Mouse (Mus musculus): ENCODE data around the gene Ddias. TPM values are rescaled to one million over a fixed set of nuclear protein-coding genes. Genes with fewer than 3 reads are reported as not detected.
A peak's percentile ranks its signal among the peaks of the same experiment; 100 is the strongest.
"Not testable (repeated sequence)": the region's sequence is repeated elsewhere in the genome, so short reads cannot be mapped to it uniquely, and the experiment has no call there.

Gene Ddias
- polyA plus RNA-seq (2012; rRNA removed) = 0.20 and 0.21 TPM in 2 replicates

DNA sequence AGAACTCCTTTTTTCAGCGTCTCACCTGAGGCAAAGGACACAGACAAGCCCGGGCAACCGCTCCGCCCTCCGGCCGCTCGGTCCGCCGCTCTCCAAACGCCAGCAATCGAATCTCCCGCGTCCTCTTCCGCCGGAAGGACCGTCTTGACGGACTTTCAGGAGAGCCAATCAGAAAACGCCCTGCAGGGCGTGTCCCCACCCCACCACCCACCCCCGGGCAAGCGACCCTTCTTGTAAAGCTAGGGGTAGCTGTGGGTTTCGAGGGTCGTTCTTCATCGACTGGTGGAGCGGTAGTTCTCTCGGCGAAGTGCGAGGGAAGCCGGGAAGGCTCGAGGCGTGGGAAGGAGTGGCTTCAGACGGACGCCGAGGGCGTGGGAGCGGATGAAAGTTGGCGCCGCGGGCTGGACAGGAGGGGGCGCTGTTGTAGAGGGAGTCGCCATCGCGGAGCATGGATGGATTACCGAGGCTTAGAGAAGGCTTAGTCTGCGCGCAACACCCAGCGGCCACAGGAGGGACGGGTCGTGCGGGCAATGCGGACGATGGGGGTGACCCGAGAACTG, at the start of gene Ddias, which contains the start of gene Prcp:
TSS of gene Ddias (minus strand) at position 132 of the 560 bp plus-strand sequence.
TSS of gene Prcp (plus strand) at position 355 of the 560 bp plus-strand sequence.
- peak; percentile 92 to 96 for DNase-seq
- peak within 1 kb of the TSS; percentile 90 for H3K4me3 ChIP-seq (replicated peaks; ENCODE audit: insufficient read depth, low read depth, low read length)
- H3K27ac ChIP-seq (ENCODE audit: insufficient read depth, low read length) = peak within 1 kb of the TSS; percentile 96
- no peaks in the 10 kb centered on the region; the same call in 1 of the 2 replicates for H3K4me1 ChIP-seq (ENCODE audit: control insufficient read depth, insufficient read depth, low read length)
- TF ChIP-seq POLR2A (IDR thresholded peaks at IDR 0.05; ENCODE audit: borderline replicate concordance, insufficient read depth, low read length) (peak; percentile 42; the same call in 1 of the 2 replicates), CTCF (IDR thresholded peaks at IDR 0.05; ENCODE audit: borderline replicate concordance, insufficient read depth, low read depth, low read length) (peak; percentile 89)
- no peaks in the 10 kb centered on the region for H3K27me3 ChIP-seq (ENCODE audit: control insufficient read depth, insufficient read depth, low read length)
- WGBS = under 1% methylated on average over 53 of the region's 53 CpGs

DNA sequence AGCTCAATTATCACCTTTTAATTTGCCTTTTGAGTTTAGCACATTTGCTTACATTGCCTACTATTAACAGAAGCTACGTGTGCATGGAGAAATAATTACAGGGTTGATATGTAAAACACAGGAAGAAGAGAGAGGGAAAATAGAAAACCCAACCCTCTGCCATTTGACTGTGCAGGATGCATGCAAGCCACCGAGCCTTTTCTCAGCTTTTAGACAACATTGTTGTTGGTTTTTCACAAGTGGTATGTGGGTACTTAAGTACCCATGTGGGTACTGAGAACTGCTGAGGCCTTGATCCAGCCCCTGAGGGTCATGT, 46.8 kb upstream of the Ddias start:
- no peak for DNase-seq
- no peak for TF ChIP-seq POLR2A (IDR thresholded peaks at IDR 0.05; ENCODE audit: borderline replicate concordance, insufficient read depth, low read length)
- TF ChIP-seq CTCF (IDR thresholded peaks at IDR 0.05; ENCODE audit: borderline replicate concordance, insufficient read depth, low read depth, low read length) = no peak
- H3K4me1 ChIP-seq (ENCODE audit: control insufficient read depth, insufficient read depth, low read length) = no peaks in the 10 kb centered on the region
- no peaks in the 10 kb centered on the region for H3K27me3 ChIP-seq (ENCODE audit: control insufficient read depth, insufficient read depth, low read length)
- no peak overlapping the region for H3K4me3 ChIP-seq (replicated peaks; ENCODE audit: insufficient read depth, low read depth, low read length)
- H3K27ac ChIP-seq (ENCODE audit: insufficient read depth, low read length) = no peak overlapping the region
- WGBS = 87% methylated on average over 2 of the region's 2 CpGs

DNA sequence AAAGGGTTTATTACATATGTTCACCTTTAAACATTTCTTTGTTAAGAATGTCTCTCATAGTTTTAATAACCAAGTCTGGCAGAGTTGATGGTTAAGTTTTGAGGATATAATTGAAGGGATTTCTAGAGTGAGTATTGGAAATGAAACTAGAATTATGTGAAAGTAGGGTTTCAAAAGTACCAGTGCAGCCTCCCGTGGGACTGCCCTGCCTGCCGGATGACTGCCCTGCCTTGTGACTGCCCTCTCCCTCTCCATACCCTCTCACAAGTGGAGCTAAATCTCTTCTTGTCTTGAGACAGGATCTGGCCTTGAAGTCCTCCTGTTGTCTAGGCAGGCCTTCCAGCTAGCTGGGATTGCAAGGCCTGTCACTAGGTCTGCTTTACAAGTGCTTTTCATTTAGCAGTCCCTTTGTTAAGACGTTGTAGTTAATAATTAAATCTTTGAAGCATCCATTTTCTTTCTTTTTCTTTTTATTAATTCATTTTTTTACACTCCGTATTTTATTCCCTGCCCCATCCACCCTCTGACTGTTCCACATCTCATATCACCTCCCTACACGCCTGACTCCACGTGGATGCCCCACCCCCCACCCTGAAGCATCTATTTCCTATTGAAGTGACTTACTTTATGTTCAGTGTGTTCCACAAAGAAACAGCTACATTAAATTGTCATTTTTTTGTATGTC, 46.3 kb upstream of the Ddias start:
- Histone ChIP-seq H3K27me3 (ENCODE audit: control insufficient read depth, insufficient read depth, low read length) (no peaks in the 10 kb centered on the region), H3K27ac (ENCODE audit: insufficient read depth, low read length) (no peak overlapping the region), H3K4me3 (replicated peaks; ENCODE audit: insufficient read depth, low read depth, low read length) (no peak overlapping the region), H3K4me1 (ENCODE audit: control insufficient read depth, insufficient read depth, low read length) (no peaks in the 10 kb centered on the region)
- DNase-seq = no peak
- TF ChIP-seq POLR2A (IDR thresholded peaks at IDR 0.05; ENCODE audit: borderline replicate concordance, insufficient read depth, low read length) = no peak
- no peak for TF ChIP-seq CTCF (IDR thresholded peaks at IDR 0.05; ENCODE audit: borderline replicate concordance, insufficient read depth, low read depth, low read length)
- 86% methylated on average over 6 of the region's 6 CpGs for WGBS

DNA sequence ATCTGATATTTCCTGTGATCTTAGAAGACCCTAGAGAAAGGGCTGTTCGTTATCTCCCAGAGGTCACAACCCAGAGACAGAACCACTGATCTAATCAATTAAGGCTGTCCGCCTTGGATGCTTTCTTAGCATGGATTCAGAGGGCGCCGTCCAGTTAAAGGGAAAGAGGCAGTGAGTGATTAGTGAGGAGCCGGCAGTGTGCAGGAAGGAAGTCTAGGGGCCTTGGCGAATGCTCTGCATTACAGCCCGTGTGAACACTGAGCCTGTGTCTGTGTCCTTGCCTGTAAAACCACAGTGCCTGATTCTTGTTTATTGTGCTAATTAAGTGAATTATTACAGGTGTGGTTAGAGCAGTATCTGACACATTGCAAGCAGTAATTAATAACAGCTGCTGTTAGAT, 30.2 kb upstream of the Ddias start:
- H3K4me1 ChIP-seq (ENCODE audit: control insufficient read depth, insufficient read depth, low read length); H3K27ac ChIP-seq (ENCODE audit: insufficient read depth, low read length); DNase-seq; H3K4me3 ChIP-seq (replicated peaks; ENCODE audit: insufficient read depth, low read depth, low read length); H3K27me3 ChIP-seq (ENCODE audit: control insufficient read depth, insufficient read depth, low read length): not testable (repeated sequence)
- 71% methylated on average over 7 of the region's 7 CpGs for WGBS

DNA sequence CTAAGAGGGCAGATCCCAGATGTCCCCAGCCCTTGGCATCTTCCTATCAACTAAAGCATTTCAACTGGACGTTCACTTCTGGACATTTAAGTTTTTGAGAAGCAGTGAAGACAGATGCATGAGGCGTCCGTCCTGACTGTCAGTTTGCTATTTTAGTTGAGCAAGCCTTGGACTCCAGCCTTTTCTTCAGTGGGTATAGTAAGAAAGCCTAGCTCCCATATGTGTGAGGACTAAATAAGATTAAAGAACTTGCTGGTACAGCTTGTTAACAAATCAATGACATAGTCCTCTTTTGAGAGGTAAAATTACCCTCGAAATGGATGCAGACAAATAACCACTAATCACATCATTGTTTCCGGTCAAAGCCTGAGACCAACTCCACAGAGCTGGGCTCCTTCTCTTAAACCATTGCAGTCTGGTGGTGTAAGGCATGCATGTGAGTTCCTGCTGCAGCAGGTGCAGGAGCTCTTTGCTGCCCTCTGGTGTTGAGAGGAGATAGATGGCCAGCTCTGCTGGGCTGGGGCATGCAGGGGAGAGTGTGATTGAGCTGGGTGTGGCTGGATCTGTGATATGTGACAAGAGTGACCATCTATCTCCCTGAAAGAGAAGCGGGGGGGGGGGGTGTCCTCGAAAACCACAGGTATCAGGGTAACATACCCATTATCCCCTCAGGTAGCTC, 29.5 kb upstream of the Ddias start:
- TF ChIP-seq CTCF (IDR thresholded peaks at IDR 0.05; ENCODE audit: borderline replicate concordance, insufficient read depth, low read depth, low read length) (peak; percentile 92), POLR2A (IDR thresholded peaks at IDR 0.05; ENCODE audit: borderline replicate concordance, insufficient read depth, low read length) (no peak)
- 51% methylated on average over 7 of the region's 7 CpGs for WGBS
- Histone ChIP-seq H3K27ac (ENCODE audit: insufficient read depth, low read length) (no peak overlapping the region), H3K4me3 (replicated peaks; ENCODE audit: insufficient read depth, low read depth, low read length) (no peak overlapping the region), H3K27me3 (ENCODE audit: control insufficient read depth, insufficient read depth, low read length) (no peaks in the 10 kb centered on the region; the same call in 1 of the 2 replicates), H3K4me1 (ENCODE audit: control insufficient read depth, insufficient read depth, low read length) (no peaks in the 10 kb centered on the region)
- peak; percentile 71 to 73 for DNase-seq

DNA sequence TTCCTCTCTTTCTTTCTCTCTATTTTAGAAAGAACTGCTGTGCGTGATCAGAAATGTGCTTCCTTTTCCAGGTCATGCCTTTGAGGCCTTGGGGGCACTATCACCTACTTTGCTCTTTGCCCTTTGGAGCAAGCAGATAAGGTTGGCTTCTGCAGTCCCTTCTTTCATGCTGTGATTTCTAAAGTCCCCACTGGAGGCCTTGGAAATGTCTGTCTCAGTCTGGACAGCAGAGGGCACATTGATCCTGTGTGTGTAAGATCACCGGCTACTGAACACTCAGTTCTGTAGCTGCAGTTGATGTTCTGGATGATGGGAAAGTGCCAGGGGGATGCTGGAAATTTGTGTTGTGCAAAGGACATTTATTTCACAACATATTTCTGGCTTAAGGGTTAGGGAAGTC, 23.0 kb upstream of the Ddias start:
- TF ChIP-seq POLR2A (IDR thresholded peaks at IDR 0.05; ENCODE audit: borderline replicate concordance, insufficient read depth, low read length) (no peak), CTCF (IDR thresholded peaks at IDR 0.05; ENCODE audit: borderline replicate concordance, insufficient read depth, low read depth, low read length) (0 out of 2 replicates have a peak, but pooled peaks have one; percentile 19)
- H3K4me3 ChIP-seq (replicated peaks; ENCODE audit: insufficient read depth, low read depth, low read length) = no peak overlapping the region
- H3K27ac ChIP-seq (ENCODE audit: insufficient read depth, low read length) = no peak overlapping the region
- 78% methylated on average over 2 of the region's 2 CpGs for WGBS
- DNase-seq = no peak
- no peaks in the 10 kb centered on the region for H3K27me3 ChIP-seq (ENCODE audit: control insufficient read depth, insufficient read depth, low read length)
- no peaks in the 10 kb centered on the region for H3K4me1 ChIP-seq (ENCODE audit: control insufficient read depth, insufficient read depth, low read length)

DNA sequence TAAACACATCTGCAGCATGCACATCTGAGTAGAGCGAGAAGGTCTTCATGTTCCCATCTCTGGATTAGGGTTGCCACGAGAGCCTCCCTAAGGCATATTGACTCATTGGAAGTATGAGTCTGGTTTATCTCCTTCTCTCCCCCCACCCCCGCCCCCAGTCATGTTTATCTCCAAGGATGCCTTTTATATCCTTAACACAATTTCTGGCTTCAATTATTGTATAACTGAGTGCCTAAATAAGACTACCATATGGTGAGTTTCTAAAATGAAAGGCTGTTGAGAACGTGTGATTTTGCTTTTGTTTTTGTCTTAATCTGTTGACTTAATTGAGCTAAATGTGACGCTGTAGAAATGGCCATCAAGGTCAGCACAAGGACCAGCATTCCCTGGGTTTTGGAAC, 22.0 kb upstream of the Ddias start:
- H3K27ac ChIP-seq (ENCODE audit: insufficient read depth, low read length) = no peak overlapping the region
- DNase-seq = no peak
- H3K4me3 ChIP-seq (replicated peaks; ENCODE audit: insufficient read depth, low read depth, low read length) = no peak overlapping the region
- TF ChIP-seq CTCF (IDR thresholded peaks at IDR 0.05; ENCODE audit: borderline replicate concordance, insufficient read depth, low read depth, low read length) (no peak), POLR2A (IDR thresholded peaks at IDR 0.05; ENCODE audit: borderline replicate concordance, insufficient read depth, low read length) (no peak)
- WGBS = 69% methylated on average over 5 of the region's 5 CpGs
- no peaks in the 10 kb centered on the region for H3K4me1 ChIP-seq (ENCODE audit: control insufficient read depth, insufficient read depth, low read length)
- H3K27me3 ChIP-seq (ENCODE audit: control insufficient read depth, insufficient read depth, low read length) = no peaks in the 10 kb centered on the region

DNA sequence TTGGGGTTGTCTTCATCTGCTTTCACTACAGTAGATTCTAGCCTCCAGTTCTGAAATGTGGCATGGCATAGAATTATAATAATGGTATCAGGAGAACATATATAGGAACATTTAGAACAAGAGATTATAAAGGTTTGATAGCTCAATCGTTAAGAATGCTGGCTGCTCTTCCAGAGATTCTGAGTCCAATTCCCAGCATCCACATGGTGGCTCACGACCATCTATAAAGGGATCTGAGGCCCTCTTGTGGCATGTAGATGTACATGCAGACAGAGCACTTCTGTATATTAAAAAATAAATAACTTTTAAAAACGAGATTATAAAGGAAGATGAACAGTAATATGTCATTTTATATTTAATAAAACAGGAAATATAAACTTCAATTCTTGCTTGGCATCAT, 19.4 kb upstream of the Ddias start:
- no peaks in the 10 kb centered on the region for H3K4me1 ChIP-seq (ENCODE audit: control insufficient read depth, insufficient read depth, low read length)
- WGBS = 33% methylated on average over 3 of the region's 3 CpGs
- TF ChIP-seq CTCF (IDR thresholded peaks at IDR 0.05; ENCODE audit: borderline replicate concordance, insufficient read depth, low read depth, low read length) (no peak), POLR2A (IDR thresholded peaks at IDR 0.05; ENCODE audit: borderline replicate concordance, insufficient read depth, low read length) (no peak)
- no peaks in the 10 kb centered on the region for H3K27me3 ChIP-seq (ENCODE audit: control insufficient read depth, insufficient read depth, low read length)
- H3K4me3 ChIP-seq (replicated peaks; ENCODE audit: insufficient read depth, low read depth, low read length) = no peak overlapping the region
- no peak for DNase-seq
- no peak overlapping the region for H3K27ac ChIP-seq (ENCODE audit: insufficient read depth, low read length)
